Mouse (Mus musculus): ENCODE measurements around the gene Rasa2.
A peak's percentile ranks its signal among the peaks of the same experiment; 100 is the strongest.
"Not testable (repeated sequence)": the region's sequence is repeated elsewhere in the genome, so short reads cannot be mapped to it uniquely, and the experiment has no call there.

Gene Rasa2

GRCm38 (mm10) chr9:96583076-96583475 is 48.3 kb downstream of the Rasa2 start:
- no peak for DNase-seq

DNA sequence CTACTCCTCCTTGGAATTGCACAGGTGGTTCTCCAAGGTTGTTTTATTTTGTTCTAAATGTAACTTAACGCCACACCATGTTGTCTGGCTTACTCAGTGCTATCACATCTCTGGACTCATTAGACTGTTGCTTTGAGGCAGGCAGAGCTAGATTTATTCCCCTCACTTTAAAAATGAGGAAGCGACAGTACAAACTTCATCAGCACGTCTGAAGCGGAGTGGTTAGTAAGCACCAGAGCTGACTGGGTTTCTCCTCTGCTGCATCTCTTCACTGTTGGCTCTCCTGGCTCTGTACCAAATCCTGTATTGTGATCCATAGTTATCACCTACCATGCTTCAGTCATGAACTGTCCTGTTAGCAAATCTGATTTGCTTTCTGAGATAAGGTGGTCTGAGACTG is 53.2 kb downstream of the Rasa2 start:
- DNase-seq: no peak

DNA sequence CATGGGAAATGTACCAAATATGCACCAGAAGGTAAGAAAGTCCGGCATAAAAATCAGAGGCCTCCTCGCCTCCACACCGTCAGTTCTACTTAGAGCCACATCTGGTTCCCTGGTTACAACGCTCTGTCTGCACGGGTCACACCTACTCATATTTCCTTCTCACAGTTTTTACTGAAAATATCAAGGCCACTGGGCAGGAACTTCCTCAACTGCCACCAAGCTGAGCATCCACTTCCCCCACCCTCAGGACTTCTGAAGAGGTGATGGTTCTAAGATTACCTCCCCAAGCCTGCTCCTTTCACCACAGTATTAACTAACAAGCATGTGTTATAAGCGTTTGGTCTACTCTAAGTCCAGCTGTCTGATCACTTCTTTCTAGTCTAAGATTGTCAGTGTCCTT is 53.7 kb downstream of the Rasa2 start:
- DNase-seq: no peak

DNA sequence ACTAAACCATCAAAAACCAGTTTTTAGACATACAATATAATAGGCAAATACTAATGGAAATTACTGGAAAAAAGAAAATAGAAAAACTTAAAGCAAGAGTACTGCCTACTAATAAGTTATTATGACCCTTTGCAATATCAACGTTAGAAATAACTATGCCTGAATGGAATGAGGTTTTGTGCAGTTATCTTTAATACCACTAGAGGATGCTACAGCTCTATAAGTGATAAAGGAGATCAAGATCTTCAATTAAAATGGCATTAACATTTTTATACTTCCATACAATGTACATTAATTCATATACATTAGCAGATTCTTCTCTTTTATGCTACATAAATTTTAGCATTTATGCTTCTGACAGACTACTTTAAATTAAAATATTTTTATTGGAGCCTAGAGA is 58.2 kb downstream of the Rasa2 start:
- no peak for DNase-seq

DNA sequence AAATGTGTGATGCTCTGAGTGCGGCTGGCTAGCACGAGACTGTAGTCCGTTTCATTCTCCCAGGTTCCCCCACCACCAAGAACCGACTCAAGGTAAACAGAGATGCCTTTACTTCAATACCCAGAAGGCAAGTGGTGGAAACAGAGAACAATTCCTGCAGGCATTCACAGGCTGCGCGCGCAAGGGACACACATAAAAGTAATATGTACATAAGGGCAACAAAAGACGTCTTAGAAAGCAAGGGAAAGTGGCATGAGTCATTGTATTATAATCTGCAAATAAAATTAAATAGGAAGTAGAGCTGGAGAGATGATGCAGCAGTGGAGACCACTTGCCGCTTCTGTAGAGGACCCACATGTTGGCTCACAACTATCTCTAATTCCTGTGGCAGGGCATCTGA is 58.7 kb downstream of the Rasa2 start:
- no peak for DNase-seq

DNA sequence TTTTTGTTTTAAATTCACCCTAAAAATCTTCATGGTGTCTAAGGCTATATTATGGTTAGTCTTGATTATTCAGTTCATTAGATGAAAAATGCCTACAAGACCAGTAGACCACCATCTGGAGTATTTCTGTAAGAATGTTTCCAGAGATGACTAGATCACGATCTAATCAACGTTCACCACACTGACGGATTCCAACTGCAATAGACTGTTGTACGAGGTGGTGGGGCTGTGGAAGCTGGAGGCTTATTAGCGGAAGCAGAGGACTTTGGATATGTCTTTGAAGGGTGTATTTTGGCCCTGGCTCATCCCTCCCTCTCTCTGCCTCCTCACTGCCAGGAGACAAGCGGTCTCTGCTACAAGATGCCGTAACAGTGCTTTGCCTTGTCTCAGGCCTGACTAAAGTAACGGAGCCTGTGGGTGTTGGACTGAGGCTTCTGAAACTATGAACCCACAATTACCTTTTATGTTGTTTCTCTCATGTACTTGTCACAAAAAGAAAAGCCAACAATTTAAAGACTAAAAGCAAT is 64.9 kb downstream of the Rasa2 start:
- peak; percentile 20 for DNase-seq

DNA sequence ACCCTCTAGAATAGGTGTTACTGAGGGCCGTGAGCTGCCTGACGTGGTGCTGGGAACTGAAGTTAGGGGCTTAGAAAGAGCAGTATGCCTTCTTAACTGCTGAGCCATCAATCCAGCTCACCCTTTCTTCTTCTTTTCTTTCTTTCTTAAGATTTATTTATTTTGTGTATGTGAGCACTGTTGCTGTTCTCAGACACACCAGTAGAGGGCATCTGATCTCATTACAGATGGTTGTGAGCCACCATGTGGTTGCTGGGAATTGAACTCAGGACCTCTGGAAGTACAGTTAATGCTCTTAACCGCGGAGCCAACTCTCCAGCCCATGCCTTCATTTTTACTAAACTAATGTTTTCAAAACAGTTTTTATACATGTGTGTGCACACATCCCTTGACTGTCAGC is 67.9 kb downstream of the Rasa2 start:
- DNase-seq: no peak

GRCm38 (mm10) chr9:96559148-96559547 is 72.3 kb downstream of the Rasa2 start:
- DNase-seq: no peak

GRCm38 (mm10) chr9:96558594-96558993 is 72.8 kb downstream of the Rasa2 start:
- DNase-seq: no peak

DNA sequence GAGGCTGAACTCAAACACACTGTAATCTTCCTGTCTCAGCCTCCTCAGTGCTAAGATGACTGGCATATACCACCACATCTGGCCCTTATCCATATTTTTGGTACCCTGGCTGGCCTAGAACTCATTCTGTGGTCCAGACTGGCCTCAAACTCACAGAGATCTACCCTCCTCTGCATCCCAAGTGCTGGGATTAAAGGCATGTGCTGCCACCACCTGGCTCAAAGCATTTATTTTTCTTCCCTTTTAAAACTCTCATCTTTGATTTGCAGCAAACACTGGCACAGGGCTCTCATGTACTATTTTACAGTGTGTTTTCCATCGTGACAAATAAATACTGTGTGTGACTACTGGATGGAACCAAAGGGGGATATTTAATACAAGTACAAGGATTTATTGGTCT is 77.3 kb downstream of the Rasa2 start:
- DNase-seq: no peak

DNA sequence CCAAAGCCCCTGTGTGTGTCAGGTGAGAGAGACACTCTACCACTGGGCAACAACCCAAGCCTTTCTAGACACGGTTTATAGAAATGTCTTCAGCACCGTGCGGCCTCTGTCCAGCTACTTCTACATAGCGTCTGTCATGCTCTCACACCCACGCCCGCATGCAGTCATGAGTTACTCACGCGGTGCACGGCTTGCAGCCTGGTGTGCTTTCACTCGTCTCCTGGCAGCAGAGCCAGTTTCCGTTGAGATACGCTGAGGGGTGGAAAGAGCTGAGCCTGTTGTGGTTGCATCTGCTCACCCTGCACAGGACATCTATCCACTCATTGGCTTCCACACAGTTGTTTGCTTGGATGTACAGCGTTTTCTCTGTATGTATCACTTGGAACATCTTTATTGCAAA is 86.0 kb downstream of the Rasa2 start:
- DNase-seq: no peak

DNA sequence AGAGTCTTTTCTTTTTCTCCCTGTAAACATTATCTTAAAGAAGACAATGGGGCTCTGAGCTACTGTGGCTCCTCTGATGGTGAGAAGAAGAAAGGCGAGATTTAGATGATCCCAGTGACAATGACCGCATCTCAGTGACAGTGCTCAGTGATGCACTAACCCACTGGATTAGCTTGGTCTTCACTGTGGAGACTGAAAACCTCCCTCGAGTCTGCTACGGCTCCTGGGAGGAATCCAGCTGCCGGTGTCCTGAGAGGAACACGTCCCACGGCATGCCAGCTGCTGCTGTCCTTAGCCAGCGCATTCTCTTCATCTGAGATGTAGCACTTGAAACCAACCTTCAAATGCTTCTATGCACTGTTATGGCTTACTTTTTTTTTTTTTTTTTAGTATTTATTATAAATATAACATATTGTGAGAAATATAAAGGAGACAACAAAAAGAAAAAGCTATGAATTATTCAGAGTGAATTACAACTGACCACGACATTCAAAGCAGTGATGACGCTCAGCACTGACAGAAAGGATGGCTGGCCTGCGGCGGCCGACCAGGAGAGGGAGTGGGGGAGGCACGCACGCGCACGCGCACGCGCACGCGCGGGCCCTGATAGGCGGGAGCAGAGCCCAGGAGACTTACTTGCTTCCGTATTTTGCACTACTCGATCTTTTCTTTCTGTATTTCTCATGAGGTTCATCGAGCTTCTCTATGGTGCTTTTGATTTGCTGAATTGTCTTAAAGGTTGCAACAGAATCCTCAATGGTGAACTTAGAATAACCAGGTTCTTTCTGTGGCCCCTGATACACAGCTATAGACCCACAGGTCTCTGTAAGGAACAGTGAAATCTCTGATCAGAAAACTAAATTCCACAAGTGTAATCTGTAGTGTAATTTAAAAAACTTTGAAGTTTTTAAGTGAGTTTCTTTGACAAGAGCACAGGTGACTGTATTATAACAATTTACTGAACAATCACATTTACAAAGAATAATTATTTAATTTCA is 87.5 kb downstream of the Rasa2 start:
- DNase-seq: peak; percentile 70

DNA sequence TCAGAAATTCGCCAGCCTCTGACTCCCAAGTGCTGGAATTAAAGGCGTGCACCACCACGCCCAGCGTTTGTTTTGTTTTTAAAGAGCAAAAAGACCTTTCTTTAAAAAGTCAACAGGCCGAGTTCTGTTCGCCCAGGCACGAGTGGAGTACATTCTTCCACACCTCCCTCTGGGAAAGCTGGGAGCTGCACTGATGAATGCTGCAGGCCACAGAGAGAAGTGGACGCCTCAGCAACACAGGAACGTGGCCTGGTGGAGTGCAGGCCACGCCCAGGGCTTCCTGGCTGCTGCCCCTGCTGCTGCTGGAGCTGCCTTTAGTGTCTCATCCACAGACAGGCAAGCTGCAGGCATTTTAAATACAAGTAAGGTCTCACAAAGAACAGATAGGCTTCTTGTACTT is 92.5 kb downstream of the Rasa2 start:
- DNase-seq: peak; percentile 28

DNA sequence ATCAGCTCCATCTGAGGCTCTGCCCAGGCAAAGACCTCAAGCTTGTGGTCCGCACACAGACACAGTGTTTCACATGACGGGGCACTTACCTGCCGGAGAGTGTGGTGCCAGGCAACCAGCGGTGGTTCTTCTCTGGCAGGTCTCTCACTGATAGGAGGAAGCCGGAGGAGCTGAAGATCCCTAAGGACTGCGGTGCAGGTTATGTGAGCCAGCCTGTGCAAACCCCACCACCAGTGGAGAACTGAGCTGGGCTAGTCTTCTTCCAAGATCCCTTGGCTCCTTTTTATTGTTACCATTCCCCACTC is 93.8 kb downstream of the Rasa2 start:
- no peak for DNase-seq

- DNase-seq: peak; percentile 77
These were observed 94.4 kb downstream of the Rasa2 start for GRCm38 (mm10) chr9:96536895-96537614.

DNA sequence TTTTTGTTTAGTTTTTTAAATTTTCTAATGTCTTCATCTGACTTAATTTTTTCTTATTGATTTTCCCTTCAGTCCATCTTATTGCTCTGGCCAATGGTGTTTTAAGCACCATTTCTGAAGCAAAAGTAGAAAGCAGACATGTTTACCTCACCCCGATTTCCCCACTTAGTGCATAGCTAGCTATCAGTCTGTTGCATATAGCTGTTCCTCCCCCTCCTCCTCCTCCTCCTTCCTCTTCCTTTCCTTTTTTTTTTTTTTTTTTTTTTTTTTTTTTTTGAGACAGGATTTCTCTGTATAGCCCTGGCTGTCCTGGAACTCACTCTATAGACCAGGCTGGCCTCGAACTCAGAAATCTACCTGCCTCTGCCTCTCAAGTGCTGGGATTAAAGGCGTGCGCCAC is 95.3 kb downstream of the Rasa2 start:
- not testable (repeated sequence) for DNase-seq

DNA sequence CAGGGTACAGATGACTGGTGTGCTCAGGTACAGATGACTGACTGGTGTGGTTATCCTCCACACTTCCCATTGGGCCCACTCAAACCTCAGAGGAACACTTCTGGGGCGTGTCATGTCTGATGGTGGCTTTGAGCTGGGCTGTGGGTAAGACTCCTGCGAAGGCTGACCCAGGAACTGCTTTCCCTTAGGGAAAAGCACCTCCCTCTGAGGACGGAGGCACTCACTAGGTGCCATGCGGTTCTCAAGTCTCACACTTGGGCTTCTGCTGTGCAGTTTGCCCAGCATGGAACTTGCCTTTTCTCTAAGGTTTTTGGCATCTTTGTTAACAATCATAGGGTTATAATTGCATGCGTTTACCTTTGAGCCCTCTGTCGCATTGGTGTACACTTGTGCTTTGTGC is 96.0 kb downstream of the Rasa2 start:
- no peak for DNase-seq

- no peak for DNase-seq
These were observed 97.2 kb downstream of the Rasa2 start for GRCm38 (mm10) chr9:96534256-96534655.

GRCm38 (mm10) chr9:96533476-96533875 is 97.9 kb downstream of the Rasa2 start:
- no peak for DNase-seq

DNA sequence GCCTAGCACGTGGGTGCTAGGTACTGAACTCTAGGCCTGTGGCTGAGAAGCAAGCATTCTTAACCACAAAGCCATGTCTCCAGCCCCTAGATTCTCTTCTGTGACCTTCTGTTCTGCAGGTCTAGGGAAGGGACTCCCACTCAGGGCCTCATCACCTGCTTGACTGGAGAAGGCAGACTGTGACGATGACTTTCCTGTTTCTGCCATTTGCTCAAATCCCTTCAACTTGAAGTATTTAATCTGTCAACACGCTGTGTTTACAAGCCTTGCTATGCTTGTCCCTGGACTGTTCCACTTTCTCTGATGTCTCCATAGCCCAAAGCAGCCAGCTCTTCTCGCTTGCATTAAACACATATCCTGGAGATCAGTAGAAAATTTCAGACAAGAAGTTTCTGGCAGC is 98.9 kb downstream of the Rasa2 start:
- no peak for DNase-seq

DNA sequence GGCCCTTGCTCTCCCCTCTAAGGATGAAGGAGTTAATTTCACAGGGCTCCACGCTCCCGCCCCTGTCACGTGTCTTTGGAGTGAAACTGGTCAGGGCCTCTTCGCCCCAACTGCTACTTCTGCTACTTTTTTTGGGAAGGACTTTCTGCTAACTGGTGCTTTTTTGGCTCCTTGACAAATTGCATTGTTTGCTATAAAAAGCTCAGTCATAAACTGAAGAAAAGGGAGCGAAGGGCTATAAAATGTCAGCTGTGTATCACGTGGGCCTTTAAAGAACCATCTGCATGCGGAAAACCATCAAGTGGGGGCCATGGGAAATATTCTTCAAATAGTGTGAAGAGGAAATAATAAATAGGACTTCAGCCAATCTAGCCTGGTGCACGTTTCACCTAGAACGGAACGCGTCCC is 100.7 kb downstream of the Rasa2 start:
- peak; percentile 68 for DNase-seq

DNA sequence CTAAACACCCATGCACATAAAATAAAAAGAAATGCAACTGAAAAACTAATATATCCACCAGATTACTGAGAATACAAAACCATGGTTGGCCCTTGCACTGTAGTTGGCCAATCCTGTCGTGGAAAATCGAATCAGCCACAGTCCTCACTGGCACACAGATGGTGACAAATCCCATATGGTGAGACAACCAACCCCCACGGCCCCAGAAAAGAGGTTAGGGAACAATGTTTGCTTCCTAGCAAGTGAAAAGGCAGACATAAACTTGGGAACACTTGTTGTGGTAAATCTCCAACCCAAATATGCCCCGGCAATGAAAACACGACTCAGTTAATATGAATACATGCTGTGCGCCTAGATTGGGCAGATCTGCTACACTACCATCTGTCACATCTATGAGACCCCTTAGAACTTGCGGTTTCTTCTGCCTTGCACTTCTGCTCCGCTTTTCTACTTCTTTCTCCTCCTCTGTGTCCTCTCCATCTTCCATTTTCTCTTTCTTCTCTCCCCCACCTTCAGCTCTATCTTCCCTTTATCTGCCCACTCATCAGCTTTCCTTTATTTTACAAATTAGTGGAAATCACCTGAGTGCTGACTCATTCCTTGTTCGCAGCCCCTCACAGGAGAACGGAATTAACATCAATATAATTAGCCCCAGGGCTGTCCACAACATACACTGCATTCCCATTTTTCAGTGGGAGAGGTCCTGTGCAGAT is 101.3 kb downstream of the Rasa2 start:
- DNase-seq: no peak

DNA sequence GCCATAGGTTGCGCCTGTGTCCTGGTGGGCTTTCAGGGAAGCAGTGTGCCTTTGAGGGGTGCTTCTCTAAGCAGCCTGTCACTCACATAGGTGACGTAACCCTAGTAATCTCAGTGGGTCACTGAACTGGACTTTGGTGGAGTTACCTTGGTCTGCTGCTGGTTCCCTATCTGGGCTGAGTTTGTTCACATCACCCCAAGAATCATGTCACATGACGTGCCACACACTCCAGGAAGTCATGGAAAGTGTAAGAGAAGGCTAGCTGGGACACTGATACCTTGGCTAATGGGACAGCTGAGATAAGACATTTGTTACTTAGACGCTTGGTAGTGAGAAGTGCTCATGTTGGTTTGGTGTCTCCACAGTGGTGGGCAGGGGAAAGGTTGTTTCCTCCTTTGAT is 105.4 kb downstream of the Rasa2 start:
- DNase-seq: no peak

All from kidney, postnatal 10 days (tissue).